Mouse (Mus musculus): Measurements from ENCODE around the gene Dip2b.
A peak's percentile ranks its signal among the peaks of the same experiment; 100 is the strongest.

The Dip2b gene

GRCm38 (mm10) chr15:100183510-100183909 lies 145.0 kb downstream of the Dip2b start:
- DNase-seq, result no peak

- DNase-seq, result no peak
Observed at GRCm38 (mm10) chr15:100184821-100185496, 146.5 kb downstream of the Dip2b start.

GRCm38 (mm10) chr15:100186234-100186633 lies 147.8 kb downstream of the Dip2b start:
- no peak for DNase-seq

GRCm38 (mm10) chr15:100186882-100187672 lies 148.6 kb downstream of the Dip2b start:
- DNase-seq, result peak; percentile 39

- DNase-seq, result no peak
Observed at GRCm38 (mm10) chr15:100188542-100188941, 150.1 kb downstream of the Dip2b start.

DNA sequence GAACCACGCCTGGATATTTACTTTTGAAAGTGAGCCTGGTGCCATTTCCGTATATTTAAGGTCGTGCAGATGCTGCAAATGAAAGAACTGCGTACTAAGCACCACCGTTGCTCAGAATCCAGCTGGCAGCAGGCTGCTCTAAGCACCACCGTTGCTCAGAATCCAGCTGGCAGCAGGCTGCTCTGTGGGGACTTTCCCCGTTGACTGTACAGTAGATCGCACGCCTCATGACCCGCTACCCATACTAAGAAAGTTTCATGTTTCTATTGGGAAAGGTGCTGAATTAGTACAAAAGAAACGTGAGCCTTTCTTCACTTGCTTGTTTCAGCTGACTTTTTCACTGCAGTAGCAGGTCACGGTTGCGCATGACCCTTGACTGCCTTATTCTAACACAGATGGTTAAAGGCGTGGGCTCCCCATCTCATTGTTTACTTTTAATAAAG lies 150.5 kb downstream of the Dip2b start:
- DNase-seq, result no peak

DNA sequence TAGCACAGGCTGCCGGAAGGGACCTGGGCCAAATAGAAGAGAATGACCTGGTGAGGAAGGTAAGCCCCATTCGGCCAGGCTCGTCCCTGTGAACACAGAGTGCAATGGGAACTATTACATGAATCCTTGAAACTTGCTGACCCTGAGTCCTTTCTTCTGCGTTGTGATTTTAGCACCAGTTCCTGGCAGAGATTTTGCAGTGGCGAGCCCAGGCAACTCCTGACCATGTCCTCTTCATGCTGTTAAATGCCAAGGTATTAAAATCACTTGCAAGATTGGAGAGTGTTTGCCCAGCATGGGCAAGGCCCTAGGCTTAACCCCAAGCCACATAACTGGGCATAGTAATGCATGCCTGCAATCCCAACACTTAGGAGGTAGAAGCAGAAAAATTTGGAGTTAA lies 151.6 kb downstream of the Dip2b start:
- DNase-seq, result no peak

DNA sequence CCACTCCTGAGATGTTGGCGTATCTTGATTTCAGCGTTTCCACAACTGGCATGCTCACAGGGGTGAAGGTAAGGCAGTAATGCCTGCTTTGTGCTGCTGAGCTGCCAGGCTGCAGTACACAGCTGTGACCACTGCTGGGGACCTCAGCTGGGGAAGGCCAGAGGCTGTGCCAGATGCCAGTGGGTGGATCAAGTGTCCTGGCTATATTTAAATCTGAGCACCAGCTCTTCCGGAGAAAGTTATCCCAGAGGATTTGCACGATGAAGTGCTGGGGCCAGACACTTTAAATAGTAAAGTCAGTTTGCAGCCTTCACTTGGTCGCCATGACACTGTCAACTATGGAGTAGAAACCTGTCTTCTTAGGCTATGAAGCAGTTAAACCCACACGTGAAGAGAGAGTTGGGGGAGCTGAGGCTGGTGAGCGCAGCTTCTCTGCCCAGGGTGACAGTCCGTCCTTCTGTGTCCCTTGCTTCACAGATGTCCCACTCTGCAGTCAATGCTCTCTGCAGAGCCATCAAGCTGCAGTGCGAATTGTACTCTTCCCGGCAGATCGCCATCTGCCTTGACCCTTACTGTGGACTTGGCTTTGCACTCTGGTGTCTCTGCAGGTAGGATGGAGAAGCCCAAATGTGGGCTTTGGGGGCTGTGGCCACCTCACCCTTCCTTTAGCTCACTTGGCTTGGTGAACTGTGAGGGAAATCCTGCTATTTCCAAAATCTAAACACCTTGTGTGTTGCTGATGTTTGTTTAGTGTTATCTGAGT lies 160.7 kb downstream of the Dip2b start:
- DNase-seq, result peak; percentile 91

- peak; percentile 96 for DNase-seq
Observed at GRCm38 (mm10) chr15:100199790-100200189, 161.3 kb downstream of the Dip2b start.

DNA sequence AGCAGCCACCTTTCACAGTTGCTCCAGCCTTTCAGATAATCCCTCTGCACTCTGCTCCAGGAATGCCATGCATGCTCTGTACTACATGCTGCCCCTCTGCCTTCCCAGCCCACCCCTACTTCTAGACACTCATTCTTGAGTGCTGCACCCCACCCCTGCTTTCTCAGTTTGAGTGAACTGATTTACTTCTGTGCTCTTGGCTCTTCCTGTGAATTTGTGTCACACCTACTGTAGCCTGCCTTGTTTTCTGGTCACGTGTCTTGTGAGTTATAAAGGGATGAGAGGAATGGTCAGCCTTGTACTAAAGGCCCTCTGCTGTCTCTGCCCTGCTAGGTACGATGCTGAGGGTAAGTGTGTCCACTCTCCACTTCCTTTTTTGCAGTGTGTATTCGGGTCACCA lies 163.3 kb downstream of the Dip2b start:
- DNase-seq, result no peak

DNA sequence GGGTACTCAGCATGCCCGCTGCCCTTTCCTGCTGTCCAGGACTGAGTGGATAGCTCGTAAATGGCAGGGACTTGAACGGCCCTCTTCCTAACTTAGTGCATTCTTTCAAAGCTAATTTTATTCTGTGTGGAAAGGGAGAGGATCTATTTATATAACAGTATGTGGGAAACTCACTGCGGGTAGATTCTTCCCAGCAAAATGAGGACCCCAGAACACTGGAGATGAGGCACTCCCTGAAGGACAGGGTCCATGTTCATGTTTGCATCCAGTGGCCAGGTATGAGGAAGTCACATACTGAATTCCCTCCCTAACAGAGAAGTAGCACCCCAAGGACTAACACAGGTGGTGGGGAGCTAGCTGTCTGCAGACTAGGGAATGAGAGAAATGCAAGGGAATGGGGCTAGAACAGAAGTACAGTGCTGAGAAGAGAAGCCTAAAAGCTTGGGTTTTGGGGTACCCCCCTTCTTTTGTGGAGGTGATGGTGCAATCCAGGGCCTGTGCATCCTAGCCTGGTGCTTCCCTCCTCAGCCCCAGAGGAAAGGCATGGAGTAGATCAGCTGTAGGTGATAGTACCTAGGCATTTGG lies 164.1 kb downstream of the Dip2b start:
- no peak for DNase-seq

DNA sequence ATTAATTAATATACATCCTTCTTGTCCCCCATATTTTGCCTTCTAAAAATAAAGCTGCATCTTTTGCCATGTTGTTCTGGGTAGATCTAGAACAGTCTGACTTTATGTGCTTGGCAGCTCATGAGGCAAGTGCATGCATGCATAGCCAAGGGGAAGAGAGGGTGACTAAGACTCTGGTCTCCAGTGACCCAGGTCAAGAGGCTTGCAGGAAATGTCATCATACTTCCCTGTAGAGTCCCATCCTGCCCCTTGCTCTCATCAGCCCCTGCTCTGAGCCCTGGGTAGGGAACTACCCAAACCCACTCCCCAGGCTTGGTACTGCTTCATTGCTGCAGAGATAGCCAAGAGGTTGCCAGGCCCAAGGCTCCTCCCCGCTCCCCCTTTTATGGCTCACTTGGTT lies 166.1 kb downstream of the Dip2b start:
- no peak for DNase-seq

DNA sequence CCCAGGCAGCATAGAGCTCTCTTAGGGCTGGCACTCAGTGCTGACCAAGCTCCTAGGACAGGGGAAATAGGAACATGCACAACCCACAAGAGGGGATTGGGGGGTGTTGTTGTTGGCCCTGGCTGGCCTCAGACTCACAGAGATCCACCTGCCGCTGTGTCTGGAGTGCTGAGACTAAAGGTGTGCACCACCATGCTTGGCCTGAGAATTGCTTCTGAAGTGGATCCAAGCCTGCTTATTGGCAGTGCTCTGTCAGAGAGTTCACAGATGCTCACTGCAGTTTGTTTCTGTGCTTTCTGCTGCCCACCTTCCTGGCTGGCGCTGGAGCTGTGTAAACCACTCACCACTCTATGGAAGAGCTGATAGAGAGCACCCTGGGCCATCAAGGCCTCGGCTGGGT lies 171.5 kb downstream of the Dip2b start:
- DNase-seq, result no peak

DNA sequence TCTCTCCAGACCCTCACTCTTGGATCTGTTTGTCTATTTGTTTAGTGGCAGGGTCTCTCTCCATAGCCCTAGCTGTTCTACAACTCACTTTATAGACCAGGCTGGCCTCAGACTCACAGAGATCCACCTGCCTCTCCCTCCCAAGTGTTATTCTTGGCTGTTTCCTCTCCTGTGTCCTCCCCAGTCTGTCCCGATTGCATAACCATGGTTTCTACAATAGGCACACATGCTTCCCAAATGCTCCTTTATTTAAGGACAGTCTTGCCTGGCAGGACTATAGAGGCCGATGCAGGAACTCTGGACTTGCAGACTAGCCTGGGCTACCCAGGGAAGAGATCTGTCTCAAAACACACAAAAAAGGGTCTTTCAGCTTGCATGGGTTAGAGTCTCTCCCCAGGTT lies 174.9 kb downstream of the Dip2b start:
- peak; percentile 59 for DNase-seq

- DNase-seq, result no peak
Observed at GRCm38 (mm10) chr15:100215092-100215491, 176.6 kb downstream of the Dip2b start.

DNA sequence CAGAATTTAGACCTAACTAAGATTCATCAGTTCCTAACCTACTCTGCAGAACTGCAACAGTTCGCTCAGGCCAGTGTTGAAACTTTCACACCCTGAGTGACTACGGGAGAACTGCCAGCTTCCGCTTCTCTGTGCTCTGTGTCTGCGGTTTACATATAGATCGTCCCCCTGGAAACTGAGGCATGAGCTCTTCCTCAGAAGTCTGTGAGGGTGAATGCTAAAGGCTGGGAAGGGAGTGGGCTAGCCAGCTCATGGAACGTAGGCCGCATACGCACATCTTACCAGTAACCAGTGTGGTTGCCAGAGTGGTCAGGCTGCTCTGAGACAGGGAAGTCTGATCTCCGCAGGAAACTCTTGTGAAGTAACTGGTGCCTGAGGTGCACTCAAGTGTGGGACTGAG lies 177.7 kb downstream of the Dip2b start:
- DNase-seq, result no peak

DNA sequence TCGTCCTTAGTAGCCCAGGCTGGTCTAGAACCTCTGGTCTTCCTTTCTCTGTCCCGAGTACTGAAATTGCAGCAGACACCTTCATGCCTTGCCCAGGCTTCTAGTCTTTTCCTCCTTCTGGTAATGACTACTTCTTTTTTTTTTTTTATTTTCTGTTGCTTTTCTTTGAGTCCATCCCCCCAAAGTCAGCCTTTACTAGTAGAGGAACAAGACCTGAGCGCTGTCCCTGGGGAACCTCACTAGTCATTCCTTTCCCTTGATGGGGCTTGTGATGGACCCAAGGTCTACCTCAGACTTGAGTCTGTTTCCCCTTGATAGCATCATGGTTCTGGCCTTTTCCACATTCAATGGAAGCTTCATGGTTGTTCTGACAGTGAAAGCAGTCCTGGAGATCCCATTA lies 179.6 kb downstream of the Dip2b start:
- no peak for DNase-seq

- DNase-seq, result no peak
Observed at GRCm38 (mm10) chr15:100219396-100219795, 180.9 kb downstream of the Dip2b start.

DNA sequence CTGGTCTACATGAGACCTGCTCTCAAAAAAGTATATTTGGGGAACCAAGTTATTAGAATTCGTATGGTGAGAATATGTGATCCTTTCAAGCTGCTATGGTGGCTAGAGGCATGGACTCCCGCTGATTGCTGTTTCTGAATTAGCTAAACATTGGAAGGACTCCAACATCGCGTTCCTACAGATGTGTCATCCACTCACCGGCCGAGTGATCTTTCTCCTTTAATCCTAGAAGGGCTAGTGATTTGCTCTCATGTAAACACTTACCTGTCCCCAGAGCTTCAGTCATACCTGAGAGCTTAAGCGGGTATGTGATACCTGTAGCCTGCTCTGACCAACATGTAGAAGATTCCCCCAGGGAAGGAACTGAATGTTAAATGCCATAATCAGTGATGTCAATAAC lies 182.5 kb downstream of the Dip2b start:
- no peak for DNase-seq

GRCm38 (mm10) chr15:100225381-100225780 lies 186.9 kb downstream of the Dip2b start:
- no peak for DNase-seq

DNA sequence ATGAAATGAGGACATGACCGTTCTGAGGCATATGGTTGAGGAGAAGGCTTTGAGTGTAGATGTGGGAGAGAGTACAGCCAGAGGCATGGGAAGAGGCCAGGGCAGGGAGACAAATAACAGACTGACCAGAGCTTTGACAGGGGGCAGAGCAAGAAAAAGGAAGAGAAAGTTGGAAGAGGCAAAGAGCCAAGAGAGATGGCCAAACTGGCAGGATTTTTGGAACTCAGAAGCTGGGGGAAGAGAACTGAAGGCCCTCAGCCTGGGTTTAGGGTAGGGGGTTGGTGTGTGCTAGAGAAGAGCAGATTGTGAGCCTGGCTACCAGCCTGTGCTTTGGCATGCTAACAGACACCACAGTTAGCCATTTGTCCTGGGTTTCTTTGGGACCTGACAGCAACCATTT lies 187.4 kb downstream of the Dip2b start:
- peak; percentile 82 for DNase-seq

DNA sequence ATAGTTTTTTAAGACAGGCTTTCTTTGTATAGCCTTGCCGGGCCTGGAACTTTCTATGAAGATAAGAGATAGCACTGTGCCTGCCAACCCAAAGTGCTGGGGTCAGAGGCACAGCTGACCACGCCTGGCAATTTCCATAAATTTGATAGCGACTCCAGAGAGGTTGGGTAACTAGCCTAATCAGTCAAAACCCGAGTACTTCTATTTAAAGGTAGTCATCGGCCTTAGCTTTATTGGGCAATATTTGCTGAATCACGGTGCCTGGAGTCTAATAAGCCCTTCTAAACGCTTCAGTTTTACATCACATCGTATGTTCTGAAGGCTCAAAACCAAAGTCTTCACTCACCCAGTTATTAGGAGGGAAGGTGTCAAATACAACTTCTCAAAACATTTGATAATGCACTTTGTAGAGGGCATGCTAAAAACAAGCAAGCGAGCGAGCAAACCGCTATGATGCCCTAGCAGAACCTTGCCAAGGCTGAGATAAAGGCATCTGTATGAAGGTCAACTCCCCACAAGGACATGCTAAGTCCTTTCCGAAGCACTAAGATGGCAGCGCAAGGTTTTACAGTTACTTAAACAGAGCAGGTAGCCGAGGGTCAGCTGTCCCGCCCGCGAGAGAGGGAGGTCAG lies 188.7 kb downstream of the Dip2b start:
- DNase-seq, result no peak

Measured in cerebellum, adult 9-11 months (tissue).